Mouse (Mus musculus) splenic B cell, adult 2 months (primary cell): Measurements from ENCODE around the gene Angptl2.
"Not testable (repeated sequence)": the region's sequence is repeated elsewhere in the genome, so short reads cannot be mapped to it uniquely, and the experiment has no call there.

Experiments
- DNase-seq: peaks from one replicate; pipeline ENCODE4 v3.0.0-alpha.2; 2011; ENCODE audit warnings: low read depth, low spot score
- H3K27me3 ChIP-seq: 2 replicates; pipeline ENCODE4 v1.6.1; 2012; ENCODE audit warnings: mild to moderate bottlenecking, low read length, moderate library complexity, mixed read lengths; ENCODE audit not compliant: control insufficient read depth, poor library complexity, insufficient read depth, severe bottlenecking
- H3K36me3 ChIP-seq: 2 replicates; pipeline ENCODE4 v1.6.1; 2012; ENCODE audit warnings: mild to moderate bottlenecking, low read length, moderate library complexity, mixed read lengths; ENCODE audit not compliant: control insufficient read depth, poor library complexity, insufficient read depth, severe bottlenecking

Gene Angptl2

DNA sequence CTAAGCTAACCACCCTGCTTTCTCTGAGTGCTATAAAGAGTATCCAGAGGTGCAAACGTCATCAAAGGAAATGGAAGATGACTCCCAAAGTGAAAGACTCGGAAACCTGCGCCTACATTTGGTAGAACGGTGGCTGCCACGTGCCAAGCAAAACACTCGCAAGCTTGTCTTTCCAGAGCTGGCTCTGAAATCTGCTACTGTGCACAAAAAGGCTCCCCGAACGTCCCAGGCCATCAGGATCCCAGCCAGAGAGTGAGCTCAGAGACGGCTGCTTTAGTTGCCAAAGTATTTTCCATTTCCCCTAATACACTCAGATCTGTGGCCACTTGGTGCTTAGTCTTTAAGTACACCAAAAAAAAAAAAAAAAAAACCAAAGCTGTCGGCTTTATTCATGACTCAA lies 31.2 kb upstream of the Angptl2 start:
- H3K27me3 ChIP-seq: no peaks in the 10 kb centered on the region
- DNase-seq: no peak
- H3K36me3 ChIP-seq: no peaks in the 10 kb centered on the region

DNA sequence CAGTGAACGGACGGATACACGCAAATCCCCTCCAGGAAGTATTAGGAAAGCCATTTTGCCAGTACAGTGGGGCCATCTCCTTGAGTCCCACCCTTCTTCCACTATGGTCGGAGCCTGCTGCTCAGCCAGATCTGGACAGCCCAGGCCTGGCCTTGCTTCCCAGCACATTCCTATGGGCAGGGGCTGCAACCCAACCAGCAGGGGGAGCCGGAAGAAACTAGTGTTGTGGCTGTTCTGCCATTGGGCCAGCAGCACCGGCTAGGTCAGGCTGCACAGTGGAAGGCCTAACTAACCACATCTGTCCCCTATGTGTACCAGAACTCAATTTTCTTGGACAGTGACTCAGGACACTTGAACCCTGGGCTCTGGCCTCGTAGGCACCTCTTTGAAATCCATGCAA lies 30.6 kb upstream of the Angptl2 start:
- no peaks in the 10 kb centered on the region for H3K27me3 ChIP-seq
- peak; percentile 19 for DNase-seq
- H3K36me3 ChIP-seq: no peaks in the 10 kb centered on the region

DNA sequence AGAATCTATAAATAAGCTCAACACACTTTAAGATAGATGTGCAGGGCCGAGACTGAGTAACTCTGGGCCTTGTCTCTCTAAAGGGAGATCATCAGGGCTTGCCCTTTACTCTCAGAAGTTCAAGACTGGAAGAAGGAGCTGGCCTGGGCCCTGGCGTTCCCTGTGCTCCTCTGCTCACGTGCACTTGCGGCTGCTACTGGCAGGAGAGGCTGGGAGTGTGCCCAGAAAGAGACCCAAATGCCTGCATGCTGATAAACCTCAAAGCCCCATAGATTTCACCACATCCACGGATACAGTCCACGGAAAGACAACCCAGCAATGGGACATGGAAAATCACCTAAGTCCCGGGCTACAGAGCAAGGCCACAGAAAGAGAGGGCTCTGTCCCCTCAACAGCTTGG lies 29.4 kb upstream of the Angptl2 start:
- Histone ChIP-seq H3K36me3 (no peaks in the 10 kb centered on the region), H3K27me3 (no peaks in the 10 kb centered on the region)
- DNase-seq: no peak

DNA sequence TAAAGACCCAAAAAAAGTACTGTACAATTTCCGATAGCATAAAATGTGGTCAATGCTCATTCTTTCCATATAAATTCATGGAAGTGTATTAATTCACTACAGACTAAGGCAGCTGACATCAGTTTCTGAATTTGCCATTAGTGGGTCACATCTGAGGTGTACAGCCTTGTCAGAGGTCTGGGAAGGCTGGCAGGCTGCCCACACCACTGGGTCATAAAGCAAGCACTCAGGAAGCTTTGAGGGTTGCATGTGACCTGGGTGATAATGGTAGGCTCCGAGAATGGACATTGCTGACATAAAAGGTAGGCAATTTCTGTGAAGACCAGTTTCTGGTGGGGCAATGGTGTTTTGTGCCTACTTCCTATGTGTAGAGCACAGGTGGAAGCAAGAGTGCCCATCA lies 28.0 kb upstream of the Angptl2 start:
- no peak for DNase-seq
- Histone ChIP-seq H3K27me3 (no peaks in the 10 kb centered on the region), H3K36me3 (no peaks in the 10 kb centered on the region)

DNA sequence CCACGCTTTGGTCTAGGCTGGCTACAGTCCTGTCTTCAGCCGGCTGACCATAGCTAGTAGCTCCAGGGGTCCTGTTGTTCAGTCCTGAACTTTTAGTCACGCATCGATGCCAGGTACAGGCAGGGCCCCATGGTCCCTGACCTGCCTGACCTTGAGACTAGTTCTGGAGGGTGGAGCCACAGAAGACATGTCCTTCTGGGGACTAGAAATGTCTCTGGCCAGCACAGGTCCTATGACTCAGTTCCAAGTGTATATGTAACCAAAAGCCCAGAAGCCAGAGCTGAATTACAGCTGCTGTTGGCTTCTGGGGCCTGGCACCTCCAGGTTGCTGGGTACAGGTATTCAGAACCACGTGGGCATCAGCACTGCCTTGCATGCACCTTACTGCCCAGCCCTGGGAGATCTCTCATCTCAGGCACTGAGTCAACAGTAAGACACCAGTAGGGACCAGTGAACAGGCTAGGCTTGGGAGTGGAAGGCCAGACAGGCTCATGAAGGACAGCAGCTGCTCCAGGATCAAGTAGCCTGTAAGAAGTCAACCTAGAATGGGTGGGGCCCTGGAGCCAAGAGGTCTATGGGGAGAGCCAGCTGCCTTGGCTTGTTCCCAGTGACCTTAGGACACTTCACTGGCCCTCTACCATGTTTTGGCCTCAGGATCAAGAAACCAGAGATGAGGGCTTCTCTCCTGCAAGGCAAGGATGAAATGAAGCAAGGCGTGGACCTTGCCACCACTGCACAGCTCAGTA lies 26.8 kb upstream of the Angptl2 start:
- H3K27me3 ChIP-seq: no peaks in the 10 kb centered on the region
- H3K36me3 ChIP-seq: no peaks in the 10 kb centered on the region
- DNase-seq: no peak

DNA sequence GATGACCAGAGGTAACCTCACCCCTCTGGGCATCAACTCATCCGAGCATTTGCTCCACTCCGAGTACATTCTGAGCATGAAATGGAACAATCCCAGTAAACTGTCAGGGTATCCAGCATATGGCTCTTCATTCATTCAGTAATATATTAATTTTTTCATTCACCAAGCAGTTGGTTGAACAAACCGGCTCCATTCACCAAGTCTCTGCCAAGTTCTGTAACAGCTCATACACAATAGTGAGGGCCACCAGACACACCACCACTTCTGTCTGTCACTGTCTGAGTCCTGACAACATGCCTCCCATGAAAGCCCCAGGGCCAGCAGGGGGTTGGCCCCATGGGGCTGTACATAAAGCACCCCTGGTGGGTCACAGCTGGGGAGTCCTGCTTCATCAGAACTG lies 25.9 kb upstream of the Angptl2 start:
- Histone ChIP-seq H3K27me3 (no peaks in the 10 kb centered on the region), H3K36me3 (no peaks in the 10 kb centered on the region)
- no peak for DNase-seq

DNA sequence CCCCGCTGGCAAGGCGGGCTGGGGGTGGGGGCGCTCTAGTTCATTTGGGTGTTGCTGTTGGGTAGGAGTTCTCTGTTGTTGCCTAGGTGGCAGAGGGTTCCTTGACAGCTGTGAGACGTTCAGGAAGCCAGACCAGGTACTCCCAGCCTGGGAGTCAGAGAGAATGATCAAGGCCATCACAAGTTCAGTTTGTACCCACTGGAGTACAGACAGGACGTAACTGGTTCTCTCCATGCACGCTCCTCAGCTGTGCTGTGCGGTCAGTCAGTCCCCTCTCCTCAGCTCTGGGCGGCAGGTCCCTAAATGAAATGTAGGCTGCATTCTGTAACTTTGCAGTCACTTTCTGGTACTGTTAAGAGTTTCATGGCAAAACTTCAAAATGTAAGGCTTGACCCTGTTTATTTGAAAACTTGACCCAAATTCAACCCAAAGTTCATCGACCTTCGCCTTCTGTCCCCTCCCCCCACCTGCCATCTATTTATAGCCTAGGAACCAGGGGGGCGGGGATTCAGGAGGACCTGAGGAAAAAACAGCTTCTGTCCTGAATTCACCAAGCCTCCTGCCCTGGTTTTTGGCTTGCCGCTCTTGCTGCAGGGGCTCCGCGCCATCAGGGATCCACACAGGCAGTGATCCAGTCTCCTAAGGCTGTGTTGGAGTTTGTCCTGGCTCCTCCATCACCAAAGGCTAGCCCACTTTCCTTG lies 15.4 kb upstream of the Angptl2 start:
- H3K36me3 ChIP-seq: no peaks in the 10 kb centered on the region
- no peaks in the 10 kb centered on the region for H3K27me3 ChIP-seq
- DNase-seq: no peak

DNA sequence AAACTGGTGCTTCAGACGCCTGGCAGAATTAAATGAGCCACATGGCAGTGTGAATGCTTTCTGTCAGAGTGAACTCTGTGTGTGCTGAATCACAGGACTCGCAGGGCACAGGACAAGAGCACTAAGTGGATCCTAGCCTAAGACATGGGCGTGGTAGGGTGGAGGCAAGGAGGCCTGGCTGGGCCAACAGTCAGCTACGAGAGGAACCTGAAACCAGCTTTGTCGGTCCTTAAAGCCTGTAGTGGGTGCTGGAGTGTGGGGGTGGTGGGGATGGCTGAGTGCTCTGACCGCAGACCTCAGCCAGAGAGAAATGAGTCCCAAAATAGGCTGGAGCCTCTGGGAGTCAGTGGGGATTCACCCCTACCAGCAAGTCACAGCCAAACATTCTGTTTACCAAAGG lies 12.6 kb upstream of the Angptl2 start:
- DNase-seq: peak; percentile 34
- H3K36me3 ChIP-seq: no peaks in the 10 kb centered on the region
- no peaks in the 10 kb centered on the region for H3K27me3 ChIP-seq

DNA sequence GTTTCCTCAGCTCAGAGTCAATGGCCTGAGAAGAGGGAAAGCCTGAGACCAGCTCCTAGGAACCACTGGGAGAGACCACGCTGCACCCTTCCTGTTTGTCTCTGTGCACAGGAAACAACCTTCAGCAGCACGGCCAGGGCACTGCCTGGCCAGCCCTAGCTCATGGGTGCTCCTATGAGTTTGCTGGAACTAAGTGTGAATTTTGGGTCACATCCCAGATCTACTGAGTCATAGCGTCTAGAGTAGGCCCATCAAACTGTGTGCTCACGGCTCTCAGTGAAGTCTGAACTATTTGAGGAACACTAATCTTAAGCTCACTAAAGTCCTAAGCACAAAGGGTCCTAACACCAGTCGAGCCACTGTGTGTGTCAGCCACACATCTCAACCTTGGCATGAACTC lies 10.9 kb upstream of the Angptl2 start:
- Histone ChIP-seq H3K36me3 (no peaks in the 10 kb centered on the region), H3K27me3 (no peaks in the 10 kb centered on the region)
- no peak for DNase-seq

DNA sequence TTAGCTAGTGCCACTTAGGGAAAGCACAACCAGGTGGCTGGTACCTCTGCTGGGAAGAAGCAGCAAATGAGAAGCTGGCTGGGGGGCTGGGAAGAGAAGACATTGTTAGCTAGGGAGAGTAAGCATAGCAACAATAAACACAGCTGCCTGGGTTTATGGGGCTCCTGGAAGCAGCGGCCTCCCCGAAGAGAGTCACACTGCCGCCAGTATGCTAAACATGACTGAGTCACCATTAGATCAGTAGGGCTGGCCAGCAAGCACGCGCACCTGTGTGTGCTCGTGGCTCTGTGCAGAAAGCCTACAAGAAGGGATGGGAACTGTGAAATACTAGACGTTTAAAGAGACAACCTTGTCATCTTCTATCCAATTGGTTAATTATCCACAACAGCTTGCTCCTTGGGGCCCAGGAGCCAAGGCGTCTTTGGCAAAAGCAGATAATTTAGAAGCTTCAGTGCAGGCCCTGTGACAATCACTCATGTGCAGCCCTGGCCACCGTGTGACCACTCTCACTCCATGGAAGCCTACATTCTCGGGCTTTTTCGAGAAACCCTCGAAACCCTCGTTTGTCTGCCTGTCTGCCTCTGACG lies 9.8 kb upstream of the Angptl2 start:
- H3K36me3 ChIP-seq: no peaks in the 10 kb centered on the region
- DNase-seq: no peak
- no peaks in the 10 kb centered on the region for H3K27me3 ChIP-seq

DNA sequence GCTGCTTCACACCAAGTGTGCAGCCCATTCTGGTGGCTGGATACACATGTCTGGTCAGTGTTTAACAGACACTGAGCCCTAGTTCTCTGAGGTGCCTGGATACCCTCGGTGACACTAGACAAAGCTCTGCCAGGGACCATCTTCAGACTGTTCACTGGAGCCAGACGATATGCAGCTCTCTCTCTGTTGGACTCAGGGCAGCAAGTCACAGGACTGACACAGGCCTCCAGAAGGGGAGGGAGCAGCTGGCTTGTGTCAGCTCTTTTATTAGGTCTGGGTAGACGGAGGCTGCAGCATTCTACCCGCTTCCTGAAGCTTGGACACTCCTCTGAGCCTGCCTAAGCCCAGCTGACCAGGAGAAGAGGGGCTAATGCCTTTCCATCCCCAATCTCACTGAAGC lies 8.8 kb upstream of the Angptl2 start:
- H3K36me3 ChIP-seq: no peaks in the 10 kb centered on the region
- no peaks in the 10 kb centered on the region for H3K27me3 ChIP-seq
- DNase-seq: no peak

DNA sequence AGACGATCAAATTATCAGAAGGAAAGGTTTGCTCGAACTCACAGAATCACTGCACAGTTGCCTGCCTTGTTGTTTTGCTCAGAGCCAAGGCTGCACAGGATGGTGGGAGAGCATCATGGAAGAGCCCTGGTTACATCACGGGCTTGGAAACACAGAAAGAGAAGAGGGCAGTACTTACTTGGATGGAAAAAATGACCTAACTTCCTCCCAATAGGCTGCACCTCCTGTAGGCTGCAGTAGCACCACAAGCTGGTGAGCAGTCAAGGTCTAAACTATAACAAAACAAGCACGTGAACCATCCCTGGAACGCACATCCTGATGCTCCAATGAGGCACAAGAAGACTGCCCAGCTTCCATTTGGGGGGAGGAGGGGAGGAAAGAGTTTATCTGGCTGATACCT lies 7.7 kb upstream of the Angptl2 start:
- no peak for DNase-seq
- Histone ChIP-seq H3K27me3 (no peaks in the 10 kb centered on the region), H3K36me3 (no peaks in the 10 kb centered on the region)

DNA sequence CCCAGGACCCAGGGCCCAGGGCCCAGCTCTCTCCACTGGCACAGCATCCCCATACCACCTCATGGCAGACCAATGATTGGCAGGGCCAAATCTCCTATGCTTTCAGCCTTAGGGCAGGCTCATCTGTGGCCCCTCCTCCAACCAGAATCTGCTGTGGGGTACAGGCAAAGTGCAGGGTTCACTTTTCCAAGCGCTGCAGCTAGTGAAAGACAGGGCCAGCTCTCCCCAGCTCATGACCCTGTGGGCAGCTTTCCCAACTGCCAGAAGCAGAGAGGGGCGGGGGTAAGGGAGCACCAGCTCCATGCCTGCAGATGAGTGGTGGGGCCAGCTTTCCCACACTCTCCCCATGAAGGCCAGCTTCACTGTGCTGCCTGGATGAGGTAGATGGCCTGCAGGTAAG lies 5.0 kb upstream of the Angptl2 start:
- Histone ChIP-seq H3K27me3 (no peaks in the 10 kb centered on the region), H3K36me3 (no peaks in the 10 kb centered on the region)
- no peak for DNase-seq

DNA sequence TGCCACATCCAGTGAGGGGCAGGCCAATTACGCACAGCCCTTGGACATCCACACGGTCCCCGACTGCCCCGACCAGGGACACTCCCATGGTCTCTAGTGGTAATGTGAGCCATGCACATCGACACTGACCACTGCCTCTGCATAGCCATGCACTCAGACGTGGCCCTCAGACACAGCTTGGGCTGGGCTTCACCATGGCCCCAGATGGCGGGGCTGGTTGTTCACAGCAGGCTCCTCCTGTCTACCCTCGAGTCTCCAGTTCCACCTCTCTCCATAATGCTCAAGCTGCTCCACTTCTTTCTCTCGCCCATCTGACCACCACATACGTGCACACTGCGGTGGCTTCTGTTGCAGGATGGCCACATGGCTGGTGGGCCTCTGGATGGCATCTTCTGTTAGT lies 4.6 kb upstream of the Angptl2 start:
- H3K27me3 ChIP-seq, DNase-seq, H3K36me3 ChIP-seq: not testable (repeated sequence)

DNA sequence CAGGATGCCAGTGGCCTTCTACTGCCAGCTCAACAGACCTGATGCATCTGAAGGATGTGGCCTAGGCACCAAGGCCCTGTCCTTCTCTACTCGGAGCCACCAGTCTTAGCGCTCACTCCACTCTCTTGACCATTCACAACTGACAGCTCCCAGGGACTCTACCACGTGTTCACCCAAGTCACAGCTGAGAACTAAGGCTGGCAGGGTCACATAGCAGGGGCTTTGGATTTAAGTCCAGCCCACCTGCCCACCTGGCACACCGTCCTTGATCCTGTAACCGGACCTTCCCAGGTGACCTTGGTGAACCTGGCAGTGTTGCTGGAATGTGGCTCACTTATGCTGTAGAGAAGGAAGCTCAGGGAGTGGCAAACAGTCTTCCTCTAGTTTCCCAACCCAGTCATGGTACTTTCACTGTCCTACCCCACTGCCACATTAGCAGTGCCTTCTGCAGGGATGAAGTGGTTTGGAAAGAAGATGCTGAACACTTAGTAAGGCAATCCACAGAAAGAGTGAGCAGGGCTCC lies 631 bp upstream of the Angptl2 start:
- Histone ChIP-seq H3K27me3 (no peaks in the 10 kb centered on the region), H3K36me3 (no peaks in the 10 kb centered on the region)
- DNase-seq: no peak
